Mouse (Mus musculus) mammary gland, adult 2 months (tissue): ENCODE measurements around the gene Dusp2. TPM values are rescaled to one million over a fixed set of nuclear protein-coding genes. Genes with fewer than 3 reads are reported as not detected.

Experiments
- polyA plus RNA-seq: library from polyadenylated mRNA; depleted of rRNA; stranded (reverse); fragments of >200 nt; gene quantifications from 2 replicates; pipeline ENCODE4 v1.2.3, GENCODE M21; 2012; ENCODE audit warnings: low replicate concordance; rRNA removed

The Dusp2 gene
- polyA plus RNA-seq, result 28.3 and 109 TPM in 2 replicates

GRCm38 (mm10) chr2:127335767-127336496 lies at the start of gene Dusp2:
TSS of gene Dusp2 (plus strand) at chr2:127336159.

GRCm38 (mm10) chr2:127338416-127338815 lies 2.5 kb downstream of the Dusp2 start, which contains the start of gene Astl:
TSS of gene Astl (plus strand) at chr2:127338639.

GRCm38 (mm10) chr2:127362459-127363281 lies 26.7 kb downstream of the Dusp2 start, which contains the start of gene Adra2b:
TSS of gene Adra2b (plus strand) at chr2:127363208.

Other genes with a start within 250 kb of the Dusp2 start
- 1.0 and 1.2 TPM in 2 replicates for gene Ncaph, start 202.2 kb upstream of the Dusp2 start, polyA plus RNA-seq
- gene Itpripl1, start 192.7 kb upstream of the Dusp2 start, polyA plus RNA-seq, result 20.2 and 24.0 TPM in 2 replicates
- 1.4 and 1.7 TPM in 2 replicates for gene 1810024B03Rik, start 127.9 kb upstream of the Dusp2 start, polyA plus RNA-seq
- gene Snrnp200, start 127.8 kb upstream of the Dusp2 start, polyA plus RNA-seq, result 39.8 and 59.6 TPM in 2 replicates
- gene Ciao1, start 88.3 kb upstream of the Dusp2 start, polyA plus RNA-seq, result 46.1 and 58.1 TPM in 2 replicates
- 122 and 139 TPM in 2 replicates for gene Tmem127, start 88.3 kb upstream of the Dusp2 start, polyA plus RNA-seq
- gene Stard7, start 65.9 kb upstream of the Dusp2 start, polyA plus RNA-seq, result 58.5 and 76.2 TPM in 2 replicates
- gene Astl, start 2.5 kb downstream of the Dusp2 start, polyA plus RNA-seq, result not detected in 2 replicates
- gene Adra2b, start 27.0 kb downstream of the Dusp2 start, polyA plus RNA-seq, result 0.25 and 0.57 TPM in 2 replicates
- gene Gpat2, start 89.0 kb downstream of the Dusp2 start, polyA plus RNA-seq, result 0.09 and 0.12 TPM in 2 replicates
- gene Fahd2a, start 108.4 kb downstream of the Dusp2 start, polyA plus RNA-seq, result 18.4 and 28.0 TPM in 2 replicates
- gene Kcnip3, start 185.9 kb downstream of the Dusp2 start, polyA plus RNA-seq, result 3.8 and 4.9 TPM in 2 replicates
- 31.0 and 41.5 TPM in 2 replicates for gene Prom2, start 205.3 kb downstream of the Dusp2 start, polyA plus RNA-seq